7 mouse cellular contexts compared by ENCODE assay signal in genomic region chr19:37237712-37238437, GRCm38 (mm10). TPM values are rescaled to one million over a fixed set of nuclear protein-coding genes. Genes with fewer than 3 reads are reported as not detected.
A peak's percentile ranks its signal among the peaks of the same experiment; 100 is the strongest.
DNase-seq lines count a peak whose midpoint lies in the region; ATAC-seq and TF ChIP-seq lines count a peak whose summit lies in the region.

No protein-coding gene starts in this region.

- 8% methylated on average over 15 of the region's 15 CpGs for WGBS in forebrain, embryonic 12.5 days
- 9% methylated on average over 15 of the region's 15 CpGs for WGBS in kidney, adult 2 months

- H3K27ac ChIP-seq in forebrain, embryonic 12.5 days: no peak overlapping the region
- H3K27ac ChIP-seq in kidney, adult 2 months (ENCODE audit: insufficient read depth, low read depth, low read length): no peak overlapping the region

- no peak for TF ChIP-seq POLR2A in kidney, adult 2 months (IDR thresholded peaks at IDR 0.05; ENCODE audit: low read depth, low read length)

- TF ChIP-seq CTCF in kidney, adult 2 months (conservative IDR thresholded peaks at IDR 0.05; ENCODE audit: insufficient read depth, insufficient read length, low read depth, low read length): no peak

- no peaks in the 10 kb centered on the region for H3K9me3 ChIP-seq in forebrain, embryonic 12.5 days
- peaks cover 9% of the 10 kb centered on the region for H3K9me3 ChIP-seq in megakaryocyte, embryonic 14.5 days

- H3K27me3 ChIP-seq in forebrain, embryonic 12.5 days: peaks cover 37% of the 10 kb centered on the region
- peaks cover 41% of the 10 kb centered on the region for H3K27me3 ChIP-seq in megakaryocyte, embryonic 14.5 days (replicated peaks)
- no peaks in the 10 kb centered on the region for H3K27me3 ChIP-seq in kidney, adult 2 months (replicated peaks; ENCODE audit: control insufficient read depth, insufficient read depth, low read length)

- peaks cover 23% of the 10 kb centered on the region for H3K4me1 ChIP-seq in forebrain, embryonic 12.5 days
- H3K4me1 ChIP-seq in megakaryocyte, embryonic 14.5 days: peaks cover 30% of the 10 kb centered on the region
- 0 out of 2 replicates have a peak, but pooled peaks cover 4% of the 10 kb centered on the region for H3K4me1 ChIP-seq in kidney, adult 2 months (ENCODE audit: control insufficient read depth, insufficient read depth, low read length)

- no peak overlapping the region for H3K4me3 ChIP-seq in forebrain, embryonic 12.5 days (replicated peaks)
- H3K4me3 ChIP-seq in megakaryocyte, embryonic 14.5 days (replicated peaks): peak overlapping the region; percentile 73
- no peak overlapping the region for H3K4me3 ChIP-seq in kidney, adult 2 months (ENCODE audit: insufficient read depth, low read depth, low read length)

- peak overlapping the region; percentile 27 for H3K4me2 ChIP-seq in forebrain, embryonic 12.5 days

- DNase-seq in spleen, adult 12 weeks (ENCODE audit: low spot score): peak; percentile 72
- DNase-seq in spleen, adult 18-20 months: no peak
- no peak for DNase-seq in adrenal gland, adult 2 months
- DNase-seq in layer of hippocampus, adult 9-10 months (ENCODE audit: low spot score): no peak
- no peak for DNase-seq in kidney, adult 2 months

- no peak overlapping the region for H3K9ac ChIP-seq in forebrain, embryonic 12.5 days

- H3K36me3 ChIP-seq in forebrain, embryonic 12.5 days (replicated peaks): no peaks in the 10 kb centered on the region
- H3K36me3 ChIP-seq in megakaryocyte, embryonic 14.5 days (replicated peaks; ENCODE audit: low read length): no peaks in the 10 kb centered on the region
- H3K36me3 ChIP-seq in kidney, adult 2 months (ENCODE audit: control insufficient read depth, insufficient read depth, low read length): no peaks in the 10 kb centered on the region

- ATAC-seq in forebrain, embryonic 12.5 days (ENCODE audit: low FRiP score): no peak

RNA-seq across cellular contexts. Expression of gene Cpeb3, which starts 29.5 kb away (rescaled TPM):
- 3.7 and 6.1 TPM in 2 replicates for polyA plus RNA-seq in forebrain, embryonic 12.5 days (2016; fragmentation: Nextera tagmentation; extraction: Ambion mirVana)
- 0.21 TPM in 1 of 2 replicates, not detected in the other for polyA plus RNA-seq in megakaryocyte, embryonic 14.5 days (2012; ENCODE audit: insufficient read depth, low replicate concordance)
- total RNA-seq in adrenal gland, adult 2 months (2021): 10 to 100 TPM; 17.0 to 17.2 TPM
- 26.4 and 31.4 TPM in 2 replicates for polyA plus RNA-seq in adrenal gland, adult 2 months (2012; rRNA removed)
- polyA plus RNA-seq in kidney, adult 2 months (2012; rRNA removed): 14.2 and 16.4 TPM in 2 replicates

RNA-seq across cellular contexts. Expression of gene March5, which starts 30.5 kb away (rescaled TPM):
- 154 and 159 TPM in 2 replicates for polyA plus RNA-seq in forebrain, embryonic 12.5 days (2016; fragmentation: Nextera tagmentation; extraction: Ambion mirVana)
- polyA plus RNA-seq in megakaryocyte, embryonic 14.5 days (2012; ENCODE audit: insufficient read depth, low replicate concordance): 28.9 and 37.4 TPM in 2 replicates
- 100 to 1,000 TPM in 1 of 2 experiments, 10 to 100 TPM in 1; 97.0 to 117 TPM for total RNA-seq in adrenal gland, adult 2 months (2021)
- polyA plus RNA-seq in adrenal gland, adult 2 months (2012; rRNA removed): 42.9 and 77.8 TPM in 2 replicates
- 32.0 and 43.0 TPM in 2 replicates for polyA plus RNA-seq in kidney, adult 2 months (2012; rRNA removed)
